Mouse (Mus musculus) kidney, embryonic 15.5 days (tissue): ENCODE results near the gene Nell1. TPM values are rescaled to one million over a fixed set of nuclear protein-coding genes. Genes with fewer than 3 reads are reported as not detected.
A peak's percentile ranks its signal among the peaks of the same experiment; 100 is the strongest.

Experiments
- ATAC-seq: fragments of 200-750 bp; cut with Nextera tagmentation; replicated peaks from 2 replicates; pipeline ENCODE4 v1.8.0; 2017; ENCODE audit warnings: moderate TSS enrichment; ENCODE audit not compliant: low FRiP score
- H3K27ac ChIP-seq: fragments of 300-500 bp; sonication (generic); 2 replicates; pipeline ENCODE4 v1.5.1; 2015; ENCODE audit warnings: mild to moderate bottlenecking, inconsistent platforms
- H3K27me3 ChIP-seq: fragments of 300-500 bp; sonication (generic); 2 replicates; pipeline ENCODE4 v1.6.1; 2015; ENCODE audit warnings: inconsistent platforms
- H3K36me3 ChIP-seq: fragments of 300-500 bp; sonication (generic); 2 replicates; pipeline ENCODE4 v1.6.1; 2015; ENCODE audit warnings: inconsistent platforms
- H3K4me1 ChIP-seq: fragments of 300-500 bp; sonication (generic); 2 replicates; pipeline ENCODE4 v1.6.1; 2015; ENCODE audit warnings: inconsistent platforms
- H3K4me2 ChIP-seq: fragments of 300-500 bp; sonication (generic); 2 replicates; pipeline ENCODE4 v1.6.1; 2015; ENCODE audit warnings: moderate library complexity, mild to moderate bottlenecking, inconsistent platforms
- H3K4me3 ChIP-seq: fragments of 300-500 bp; sonication (generic); replicated peaks from 2 replicates; pipeline ENCODE4 v1.5.1; 2015; ENCODE audit warnings: mild to moderate bottlenecking, inconsistent platforms
- H3K9ac ChIP-seq: fragments of 300-500 bp; sonication (generic); 2 replicates; pipeline ENCODE4 v1.6.1; 2015; ENCODE audit warnings: mild to moderate bottlenecking, inconsistent platforms
- H3K9me3 ChIP-seq: fragments of 300-500 bp; sonication (generic); replicated peaks from 2 replicates; pipeline ENCODE4 v1.6.1; 2016; ENCODE audit warnings: inconsistent platforms
- WGBS: fragments of 180-500 bp; shearing (Covaris S2); methylation state at CpG from one replicate; pipeline ENCODE4 v1.1.7; 2015; ENCODE audit warnings: mixed read lengths; 5-methylcytosine and 5-hydroxymethylcytosine counted together
- polyA plus RNA-seq: library from polyadenylated mRNA; unstranded; fragments of >200 nt; fragmentation: Nextera tagmentation; extraction: Ambion mirVana; gene quantifications from 2 replicates; pipeline ENCODE4 v1.2.1, GENCODE M21; 2015

Gene Nell1
- polyA plus RNA-seq, 1 experiment from 2014 or later = 11.5 TPM

DNA sequence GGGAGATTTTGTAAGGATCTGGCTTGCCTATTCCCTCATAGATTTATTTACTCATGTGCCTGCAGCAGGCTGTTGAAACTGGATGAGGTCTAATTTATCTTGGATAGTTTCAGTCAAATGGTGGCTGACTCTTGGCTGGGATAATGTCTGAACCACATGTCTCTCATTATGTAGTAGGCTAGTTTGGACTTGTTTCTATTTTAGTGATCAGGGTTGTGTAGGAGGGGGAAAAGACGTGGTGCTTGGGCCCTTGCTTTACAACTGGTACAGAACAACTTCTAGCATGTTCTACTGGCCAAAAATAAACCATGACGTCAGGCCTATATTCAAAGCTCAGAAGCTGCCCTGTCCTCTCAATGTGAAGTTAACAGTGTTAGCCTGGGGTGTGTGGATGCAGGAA is 230.6 kb downstream of the Nell1 start:
- H3K4me1 ChIP-seq = peaks cover 8% of the 10 kb centered on the region; the same call in 1 of the 2 replicates
- no peak overlapping the region for H3K4me2 ChIP-seq
- ATAC-seq = peak; percentile 75
- WGBS = 43% methylated on average over 2 of the region's 2 CpGs
- no peaks in the 10 kb centered on the region for H3K36me3 ChIP-seq
- 0 out of 2 replicates have a peak overlapping the region, but pooled peaks have one; percentile 39 for H3K27ac ChIP-seq
- H3K27me3 ChIP-seq = no peaks in the 10 kb centered on the region
- H3K9me3 ChIP-seq = no peaks in the 10 kb centered on the region
- H3K9ac ChIP-seq = no peak overlapping the region
- no peak overlapping the region for H3K4me3 ChIP-seq

DNA sequence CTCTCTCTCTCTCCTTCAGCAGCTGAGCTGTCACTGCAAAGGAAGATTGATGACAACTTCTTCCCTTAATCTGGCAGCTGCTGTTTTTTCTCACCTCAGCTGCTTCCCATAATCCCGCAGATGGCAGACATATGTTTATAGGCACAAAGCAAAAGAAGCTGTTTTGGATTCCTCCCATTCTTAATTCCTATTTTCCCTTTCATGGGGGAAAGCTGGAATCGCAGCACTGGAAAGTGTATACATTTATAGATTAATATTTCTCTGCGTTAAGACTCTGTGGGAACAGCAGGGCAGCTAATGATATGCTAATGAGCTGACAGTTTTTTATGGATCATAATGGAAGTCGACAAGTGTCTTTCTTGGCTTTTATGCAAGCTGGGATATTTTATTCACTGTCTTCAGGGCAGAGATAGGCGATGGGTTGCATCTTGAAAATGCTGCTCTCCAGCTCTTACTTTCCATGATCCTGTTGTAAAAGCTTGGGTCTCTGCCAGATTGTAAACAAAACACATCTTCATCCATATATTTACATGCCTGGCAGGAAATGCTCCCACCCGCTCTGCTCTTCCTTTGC is 236.1 kb downstream of the Nell1 start:
- Histone ChIP-seq H3K9me3 (no peaks in the 10 kb centered on the region), H3K9ac (no peak overlapping the region), H3K4me1 (0 out of 2 replicates have a peak, but pooled peaks cover 3% of the 10 kb centered on the region), H3K4me3 (no peak overlapping the region), H3K36me3 (no peaks in the 10 kb centered on the region), H3K27ac (no peak overlapping the region), H3K4me2 (no peak overlapping the region), H3K27me3 (no peaks in the 10 kb centered on the region)
- ATAC-seq = no peak; the same call in 1 of the 2 replicates
- 40% methylated on average over 6 of the region's 6 CpGs for WGBS

DNA sequence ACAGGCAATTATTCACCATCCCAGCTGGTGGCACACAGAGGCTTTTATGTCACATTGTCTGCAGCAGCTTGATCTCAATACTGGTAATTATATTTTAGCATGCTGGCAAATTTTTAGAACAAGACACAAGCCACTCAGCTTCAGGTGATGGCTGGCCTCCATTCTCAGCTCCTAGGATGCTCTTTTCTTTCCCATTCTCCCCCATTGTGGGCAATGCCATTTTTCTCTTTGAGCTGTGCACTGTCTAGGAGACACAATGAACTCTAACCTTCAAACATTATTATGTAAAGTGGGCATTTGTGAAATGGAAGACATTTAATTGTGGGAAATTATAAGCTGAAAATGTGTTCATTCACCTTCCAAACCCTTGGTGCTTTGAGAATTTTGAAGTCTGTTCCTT is 247.2 kb downstream of the Nell1 start:
- Histone ChIP-seq H3K27ac (no peak overlapping the region), H3K36me3 (no peaks in the 10 kb centered on the region), H3K4me2 (no peak overlapping the region), H3K4me3 (no peak overlapping the region), H3K27me3 (no peaks in the 10 kb centered on the region), H3K9ac (no peak overlapping the region), H3K9me3 (no peaks in the 10 kb centered on the region), H3K4me1 (no peaks in the 10 kb centered on the region)
- no peak for ATAC-seq

DNA sequence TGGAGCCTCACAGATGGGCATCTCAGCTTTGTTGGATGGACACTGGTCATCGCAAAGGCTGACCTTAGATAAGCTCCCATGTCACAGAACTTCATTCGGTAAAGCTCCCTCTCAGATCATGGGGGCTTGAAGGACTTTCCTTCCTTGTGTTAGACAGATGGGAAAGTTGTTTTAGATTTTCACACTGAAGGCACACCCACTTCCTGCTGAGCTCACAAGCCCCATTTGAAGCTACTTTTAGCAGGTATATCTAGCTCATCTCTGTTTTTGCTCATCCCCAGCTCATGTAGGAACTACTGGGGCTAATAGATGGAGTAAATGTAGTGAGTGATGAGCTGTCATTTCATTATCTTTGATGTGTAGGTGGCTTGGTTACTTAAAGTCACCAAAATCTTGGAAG is 252.0 kb downstream of the Nell1 start:
- Histone ChIP-seq H3K27ac (no peak overlapping the region), H3K4me3 (no peak overlapping the region), H3K4me2 (no peak overlapping the region), H3K36me3 (no peaks in the 10 kb centered on the region), H3K9ac (no peak overlapping the region), H3K9me3 (no peaks in the 10 kb centered on the region), H3K4me1 (no peaks in the 10 kb centered on the region), H3K27me3 (no peaks in the 10 kb centered on the region)
- ATAC-seq = no peak
- 89% methylated on average over 2 of the region's 2 CpGs for WGBS

DNA sequence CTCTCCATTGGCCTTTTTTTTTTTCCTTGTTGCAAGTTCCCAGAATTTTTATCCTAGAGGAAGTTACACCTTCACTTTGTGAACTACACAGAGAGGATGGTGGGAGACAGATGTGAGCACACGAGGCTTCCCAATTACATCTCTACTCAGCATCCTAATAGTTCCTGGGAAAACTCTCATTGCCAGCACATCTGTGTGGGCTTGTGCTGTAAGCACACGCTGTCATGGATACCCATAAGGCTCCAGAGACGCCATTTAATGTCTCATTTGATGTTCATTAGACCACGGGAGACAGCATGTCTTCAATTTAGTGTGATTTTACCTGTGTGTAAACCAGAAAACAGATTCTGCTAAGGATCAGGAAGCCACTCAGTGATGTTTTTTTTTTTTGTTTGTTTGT is 253.6 kb downstream of the Nell1 start:
- 65% methylated on average over 4 of the region's 4 CpGs for WGBS
- no peaks in the 10 kb centered on the region for H3K27me3 ChIP-seq
- no peaks in the 10 kb centered on the region for H3K4me1 ChIP-seq
- H3K4me2 ChIP-seq = no peak overlapping the region
- no peak overlapping the region for H3K9ac ChIP-seq
- no peak for ATAC-seq
- no peak overlapping the region for H3K4me3 ChIP-seq
- H3K27ac ChIP-seq = no peak overlapping the region
- no peaks in the 10 kb centered on the region for H3K36me3 ChIP-seq
- no peaks in the 10 kb centered on the region for H3K9me3 ChIP-seq

DNA sequence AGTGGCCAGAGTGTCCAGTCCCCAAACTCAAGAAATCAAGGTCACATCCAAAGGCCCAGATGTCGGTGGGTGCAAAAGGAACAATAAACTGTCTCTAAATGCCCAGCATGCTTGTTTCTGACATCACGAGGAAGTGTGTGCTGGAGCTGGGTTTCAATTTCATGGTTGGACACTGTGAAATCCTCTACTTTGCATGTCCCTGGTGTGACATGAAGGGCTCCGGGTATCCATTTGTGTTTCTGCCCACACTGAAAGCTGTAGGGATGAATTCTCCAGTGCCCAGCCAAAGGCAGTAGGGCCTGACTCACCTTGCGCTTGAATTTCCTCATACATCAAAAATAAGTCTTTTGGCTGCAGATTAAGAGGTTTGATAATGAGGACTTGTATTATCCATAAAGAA is 266.5 kb downstream of the Nell1 start:
- Histone ChIP-seq H3K27ac (no peak overlapping the region), H3K4me3 (no peak overlapping the region), H3K4me1 (no peaks in the 10 kb centered on the region), H3K4me2 (no peak overlapping the region), H3K36me3 (no peaks in the 10 kb centered on the region), H3K9me3 (no peaks in the 10 kb centered on the region), H3K9ac (no peak overlapping the region), H3K27me3 (no peaks in the 10 kb centered on the region)
- no peak for ATAC-seq
- 84% methylated on average over 4 of the region's 4 CpGs for WGBS

DNA sequence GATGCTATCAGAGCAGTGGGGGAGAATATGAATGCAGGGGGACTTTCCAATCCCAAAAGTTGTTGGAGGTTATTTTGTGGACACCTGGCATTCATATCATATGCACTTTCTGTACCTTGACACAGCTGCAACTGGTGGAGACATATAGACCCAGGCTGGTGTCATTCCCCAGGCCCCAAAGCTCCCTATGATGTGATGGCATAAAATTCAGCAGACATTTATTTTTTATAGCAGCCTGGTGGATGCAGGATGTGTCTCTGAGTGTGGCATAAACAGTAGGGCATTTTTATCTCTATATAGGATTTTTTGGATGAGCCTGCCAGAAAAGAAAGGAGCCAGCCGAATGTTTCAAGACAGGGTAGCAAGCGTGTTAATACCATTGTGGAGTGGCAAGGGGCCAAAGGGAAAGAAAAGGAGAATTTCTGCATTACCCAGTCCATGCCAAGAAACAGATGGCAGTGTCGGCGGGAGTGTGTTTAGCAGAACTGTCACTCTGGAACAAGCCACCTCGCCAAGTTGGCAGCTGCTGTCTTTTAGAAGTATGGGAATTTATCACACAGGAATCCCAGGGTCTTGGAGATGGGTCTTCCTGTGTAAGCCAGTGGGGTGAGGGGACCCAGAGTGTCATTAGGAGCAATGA is 267.1 kb downstream of the Nell1 start:
- Histone ChIP-seq H3K4me2 (no peak overlapping the region), H3K27me3 (no peaks in the 10 kb centered on the region), H3K27ac (no peak overlapping the region), H3K36me3 (no peaks in the 10 kb centered on the region), H3K9ac (no peak overlapping the region), H3K9me3 (no peaks in the 10 kb centered on the region), H3K4me1 (no peaks in the 10 kb centered on the region), H3K4me3 (no peak overlapping the region)
- WGBS = 78% methylated on average over 5 of the region's 5 CpGs
- ATAC-seq = no peak

DNA sequence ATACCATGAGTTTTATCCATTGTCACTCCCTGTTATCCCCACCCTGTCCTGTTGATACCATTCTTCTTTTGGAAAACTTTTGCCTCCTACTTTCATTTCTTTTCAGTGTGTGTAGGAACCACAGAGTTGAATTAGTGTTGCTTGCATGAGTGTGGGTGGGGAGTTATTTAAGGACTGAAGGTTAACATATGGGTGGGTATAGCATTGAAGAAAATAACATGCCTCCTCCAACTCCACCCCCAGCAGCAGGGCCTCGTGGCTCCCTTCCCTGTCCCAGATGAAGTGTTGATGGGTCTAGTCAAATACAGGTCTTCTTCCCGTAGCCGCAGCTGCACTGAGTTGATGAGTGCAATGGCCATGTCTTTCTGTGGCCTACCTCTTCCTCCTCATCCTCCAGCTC is 278.5 kb downstream of the Nell1 start:
- H3K36me3 ChIP-seq = no peaks in the 10 kb centered on the region
- H3K4me1 ChIP-seq = no peaks in the 10 kb centered on the region
- H3K27ac ChIP-seq = no peak overlapping the region
- no peak overlapping the region for H3K9ac ChIP-seq
- H3K4me3 ChIP-seq = no peak overlapping the region
- no peak for ATAC-seq
- WGBS = 78% methylated on average over 3 of the region's 3 CpGs
- H3K27me3 ChIP-seq = no peaks in the 10 kb centered on the region
- no peaks in the 10 kb centered on the region for H3K9me3 ChIP-seq
- no peak overlapping the region for H3K4me2 ChIP-seq

DNA sequence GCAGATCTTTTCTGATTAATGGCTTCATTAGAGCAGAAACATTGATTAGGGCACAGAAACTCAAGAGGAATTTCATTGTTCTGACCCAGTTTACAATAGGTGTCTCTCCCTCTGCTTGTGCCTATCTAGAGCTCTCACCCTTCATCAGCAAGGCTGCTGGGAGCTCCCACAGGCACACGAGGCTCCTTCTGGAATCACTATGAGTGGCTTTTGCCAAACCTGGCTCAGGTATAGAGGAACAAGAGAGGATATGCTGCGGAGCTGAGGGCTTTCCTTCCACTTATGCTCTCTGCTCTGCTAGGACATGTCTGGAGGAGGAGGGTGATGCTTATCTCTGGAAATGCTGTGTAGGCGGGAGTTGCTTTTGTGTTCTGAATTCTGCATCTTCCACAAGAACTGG is 285.4 kb downstream of the Nell1 start:
- no peak overlapping the region for H3K4me3 ChIP-seq
- no peak overlapping the region for H3K9ac ChIP-seq
- no peak overlapping the region for H3K4me2 ChIP-seq
- no peaks in the 10 kb centered on the region for H3K36me3 ChIP-seq
- no peaks in the 10 kb centered on the region for H3K27me3 ChIP-seq
- H3K4me1 ChIP-seq = no peaks in the 10 kb centered on the region
- no peaks in the 10 kb centered on the region for H3K9me3 ChIP-seq
- no peak for ATAC-seq
- no peak overlapping the region for H3K27ac ChIP-seq
- 75% methylated on average over 3 of the region's 3 CpGs for WGBS

DNA sequence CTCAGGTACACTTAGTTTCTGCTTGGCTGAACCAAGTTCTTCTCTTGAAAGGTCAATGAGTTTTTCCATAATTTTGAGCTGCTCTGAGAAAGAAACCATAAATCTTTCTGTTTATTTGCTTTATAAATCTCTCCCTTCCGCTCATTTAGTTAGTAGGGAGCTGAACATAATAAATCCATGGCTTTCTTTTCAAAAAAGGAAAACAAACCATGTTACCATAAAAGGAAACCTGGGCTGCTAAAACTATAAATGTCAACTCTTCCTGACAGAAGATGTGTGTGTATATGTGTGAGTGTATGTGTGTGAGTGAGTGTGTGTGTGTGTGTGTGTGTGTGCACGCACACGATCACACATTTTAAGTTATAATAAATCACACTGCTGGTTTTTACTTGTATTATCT is 320.8 kb downstream of the Nell1 start:
- no peak overlapping the region for H3K4me2 ChIP-seq
- no peak overlapping the region for H3K9ac ChIP-seq
- H3K4me3 ChIP-seq = no peak overlapping the region
- WGBS = 26% methylated on average over 3 of the region's 3 CpGs
- no peaks in the 10 kb centered on the region for H3K36me3 ChIP-seq
- no peaks in the 10 kb centered on the region for H3K9me3 ChIP-seq
- peak; percentile 52; the same call in 1 of the 2 replicates for ATAC-seq
- no peak overlapping the region for H3K27ac ChIP-seq
- H3K27me3 ChIP-seq = no peaks in the 10 kb centered on the region
- no peaks in the 10 kb centered on the region for H3K4me1 ChIP-seq

DNA sequence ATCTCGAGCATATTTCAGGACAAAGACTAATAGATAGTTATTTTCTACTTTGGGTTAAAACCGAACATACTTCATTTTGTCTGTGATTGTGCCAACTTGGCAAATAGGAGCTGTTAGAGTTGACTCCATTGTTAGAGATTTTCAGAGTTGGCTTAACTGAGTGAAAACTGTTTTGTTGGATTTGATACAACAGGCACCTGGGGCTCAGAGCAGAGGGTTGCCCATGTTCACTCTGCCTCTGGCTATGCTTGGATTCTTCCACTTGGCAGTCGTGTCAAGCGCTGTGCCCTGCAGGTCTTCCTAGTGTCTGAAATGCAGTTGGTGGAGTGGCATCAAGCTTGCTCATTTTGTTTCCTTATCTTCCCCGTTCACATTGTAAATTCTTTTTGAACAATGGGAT is 363.6 kb downstream of the Nell1 start:
- no peaks in the 10 kb centered on the region for H3K9me3 ChIP-seq
- no peak overlapping the region for H3K9ac ChIP-seq
- 87% methylated on average over 5 of the region's 5 CpGs for WGBS
- no peaks in the 10 kb centered on the region for H3K36me3 ChIP-seq
- no peak overlapping the region for H3K27ac ChIP-seq
- no peaks in the 10 kb centered on the region for H3K27me3 ChIP-seq
- H3K4me1 ChIP-seq = no peaks in the 10 kb centered on the region
- ATAC-seq = no peak
- H3K4me3 ChIP-seq = no peak overlapping the region
- H3K4me2 ChIP-seq = no peak overlapping the region

DNA sequence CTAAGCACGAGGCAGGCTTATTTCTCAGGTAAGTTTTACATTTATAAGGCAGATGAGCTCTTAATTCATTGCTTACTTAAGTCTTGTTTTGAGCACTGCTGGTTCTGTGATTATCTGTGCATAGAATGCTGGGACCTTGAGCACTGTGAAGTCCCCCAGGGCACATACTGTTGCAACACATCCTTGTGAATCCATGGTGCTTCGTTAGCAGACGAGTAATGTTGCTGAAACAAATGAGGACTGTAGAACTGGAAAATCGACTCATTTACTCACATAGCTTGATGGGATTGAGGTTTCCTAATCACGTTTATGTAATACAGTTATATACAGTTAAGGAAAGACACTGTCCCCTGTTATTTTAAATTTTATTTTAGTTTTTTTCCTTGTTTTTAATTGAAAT is 364.1 kb downstream of the Nell1 start:
- no peak overlapping the region for H3K4me3 ChIP-seq
- H3K27me3 ChIP-seq = no peaks in the 10 kb centered on the region
- no peak overlapping the region for H3K27ac ChIP-seq
- no peaks in the 10 kb centered on the region for H3K4me1 ChIP-seq
- 79% methylated on average over 5 of the region's 5 CpGs for WGBS
- H3K9me3 ChIP-seq = no peaks in the 10 kb centered on the region
- no peak overlapping the region for H3K4me2 ChIP-seq
- no peak overlapping the region for H3K9ac ChIP-seq
- no peaks in the 10 kb centered on the region for H3K36me3 ChIP-seq
- ATAC-seq = no peak

DNA sequence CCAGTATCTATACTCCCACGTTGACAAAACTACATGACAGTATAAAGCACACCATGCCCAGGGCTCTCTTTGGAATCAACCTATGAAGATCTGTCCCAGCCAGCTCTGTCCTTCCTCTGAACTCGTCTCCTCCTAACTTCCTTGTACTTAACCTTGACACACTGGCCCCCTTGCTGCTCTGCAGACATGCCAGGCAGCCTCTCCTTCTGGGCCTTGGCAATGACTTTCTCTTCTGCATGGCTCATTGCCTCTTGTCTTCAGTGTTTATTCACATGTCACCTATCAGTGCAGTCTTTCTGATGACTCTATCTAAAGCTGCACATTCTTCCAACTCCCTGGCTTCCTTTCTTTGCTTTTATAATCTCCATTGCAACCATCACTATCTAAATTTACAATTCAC is 376.9 kb downstream of the Nell1 start:
- Histone ChIP-seq H3K27me3 (no peaks in the 10 kb centered on the region), H3K36me3 (no peaks in the 10 kb centered on the region), H3K9me3 (no peaks in the 10 kb centered on the region), H3K4me3 (no peak overlapping the region), H3K4me1 (0 out of 2 replicates have a peak, but pooled peaks cover 3% of the 10 kb centered on the region), H3K4me2 (no peak overlapping the region), H3K27ac (no peak overlapping the region), H3K9ac (no peak overlapping the region)
- WGBS = 23% methylated on average over 2 of the region's 2 CpGs
- ATAC-seq = peak; percentile 92
